Mouse (Mus musculus) liver, embryonic 14.5 days (tissue): Measurements from ENCODE around the gene Wasf1.

Source experiments
- CTCF ChIP-seq: IDR thresholded peaks from 2 replicates; pipeline ENCODE4 v1.5.1; 2016; ENCODE audit warnings: antibody characterized with exemption, low read depth, control low read depth
- EP300 ChIP-seq: IDR thresholded peaks from 2 replicates; pipeline ENCODE4 v1.6.1; 2016; ENCODE audit warnings: antibody characterized with exemption, low read depth

DNA sequence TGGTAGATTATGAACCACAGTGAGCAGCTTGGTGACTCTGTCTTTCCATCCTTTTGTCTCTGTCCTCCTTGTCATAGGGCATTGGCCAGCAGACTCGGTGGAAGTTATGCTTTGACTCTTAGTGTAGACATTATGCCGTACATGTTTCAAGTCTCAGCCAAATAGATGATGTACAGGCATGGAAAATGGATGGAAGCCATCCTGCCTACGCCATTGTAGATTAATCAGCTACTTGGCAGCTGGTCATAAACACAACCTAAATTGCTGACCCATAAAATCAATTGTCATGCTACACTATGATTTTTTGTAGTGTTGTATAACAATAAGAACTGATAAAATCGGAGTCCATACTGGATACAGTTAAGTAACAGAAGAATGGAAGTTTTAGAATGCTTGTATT, 18.5 kb downstream of the Wasf1 start:
- no peak for TF ChIP-seq CTCF
- TF ChIP-seq EP300, result no peak
